Mouse (Mus musculus): ENCODE results near the gene Klf12.

The Klf12 gene

GRCm38 (mm10) chr14:100147666-100148065 lies 136.8 kb downstream of the Klf12 start:
- DNase-seq (ENCODE audit: extremely low spot score, low read depth, low spot score), result no peak

DNA sequence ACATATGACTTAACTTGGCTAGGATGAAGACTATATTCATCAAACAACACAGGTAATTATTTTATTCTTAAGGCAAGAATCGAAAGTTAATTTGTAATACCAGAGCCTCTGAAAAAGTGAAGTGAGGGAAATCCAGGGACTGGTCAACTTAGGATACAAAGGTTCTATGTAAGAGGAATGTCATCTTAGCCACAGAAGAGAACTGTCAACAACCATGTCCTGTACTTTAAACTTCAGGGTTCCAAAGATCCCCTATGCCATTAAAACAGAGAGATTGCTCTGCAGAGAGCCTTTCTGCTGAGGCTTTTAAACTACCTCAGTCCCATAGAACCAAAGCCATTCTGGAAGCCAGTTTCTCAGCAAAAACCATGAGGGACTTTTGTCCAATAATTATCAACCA lies 144.1 kb downstream of the Klf12 start:
- DNase-seq (ENCODE audit: extremely low spot score, low read depth, low spot score), result no peak

DNA sequence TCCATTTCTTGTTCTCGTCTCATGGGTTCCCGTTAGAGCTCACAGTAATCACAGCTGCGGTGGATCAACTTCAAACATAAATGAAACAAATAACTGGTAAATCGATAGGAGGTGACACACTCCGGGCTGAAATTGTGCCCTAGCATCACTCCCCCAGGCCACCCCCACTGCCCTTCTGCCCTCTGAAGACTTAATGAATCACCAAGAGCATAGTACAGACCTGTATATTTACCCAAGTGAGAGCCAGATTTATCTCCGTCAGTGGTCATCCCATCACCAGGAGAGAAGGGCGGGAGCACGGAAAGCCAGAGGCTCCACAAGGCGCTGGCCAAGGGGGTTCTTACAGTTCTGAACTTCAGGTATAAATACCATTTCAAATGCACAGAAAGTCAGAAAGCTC lies 150.2 kb downstream of the Klf12 start:
- no peak for DNase-seq (ENCODE audit: extremely low spot score, low read depth, low spot score)

DNA sequence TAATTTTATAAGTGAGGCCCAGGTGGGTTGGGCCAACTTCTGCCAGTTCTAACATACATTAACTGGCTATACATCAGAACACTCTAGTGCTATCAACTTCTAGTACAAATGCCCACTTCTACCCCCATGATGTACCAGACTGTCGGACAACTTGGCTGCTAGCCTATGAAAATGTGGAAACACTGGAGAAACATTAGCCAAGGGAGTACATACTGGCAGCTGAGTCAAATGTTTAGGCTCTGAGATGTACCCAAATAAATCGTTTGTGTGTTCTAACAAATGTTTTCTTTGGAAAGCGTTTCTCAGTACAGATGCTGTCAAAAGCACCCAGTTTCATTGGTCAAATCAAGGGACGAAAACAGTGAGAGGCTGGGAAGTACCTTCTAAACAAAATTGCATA lies 152.0 kb downstream of the Klf12 start:
- DNase-seq (ENCODE audit: extremely low spot score, low read depth, low spot score), result no peak

GRCm38 (mm10) chr14:100126126-100126525 lies 158.4 kb downstream of the Klf12 start:
- no peak for DNase-seq (ENCODE audit: extremely low spot score, low read depth, low spot score)

DNA sequence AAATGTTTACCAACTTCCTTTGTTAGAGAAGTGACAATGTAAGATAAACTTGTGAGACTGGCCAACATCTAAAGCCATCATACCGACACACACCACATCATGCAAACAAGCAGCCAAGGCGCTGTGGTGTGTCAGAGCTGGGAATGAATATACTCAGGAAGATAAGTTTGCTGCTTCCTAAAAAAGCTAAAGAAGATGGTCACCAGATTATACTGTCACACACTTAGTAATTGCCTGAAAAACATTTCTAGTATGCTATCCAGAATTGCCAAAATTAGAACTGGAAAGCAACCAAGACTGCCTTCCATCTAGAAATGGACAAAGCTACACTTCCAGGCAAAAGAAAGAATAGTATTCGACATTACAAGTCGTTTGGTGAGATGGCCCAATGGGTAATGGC lies 163.4 kb downstream of the Klf12 start:
- no peak for DNase-seq (ENCODE audit: extremely low spot score, low read depth, low spot score)

- no peak for DNase-seq (ENCODE audit: extremely low spot score, low read depth, low spot score)
Measured at GRCm38 (mm10) chr14:100119866-100120265, 164.6 kb downstream of the Klf12 start.

GRCm38 (mm10) chr14:100113419-100113818 lies 171.1 kb downstream of the Klf12 start:
- no peak for DNase-seq (ENCODE audit: extremely low spot score, low read depth, low spot score)

DNA sequence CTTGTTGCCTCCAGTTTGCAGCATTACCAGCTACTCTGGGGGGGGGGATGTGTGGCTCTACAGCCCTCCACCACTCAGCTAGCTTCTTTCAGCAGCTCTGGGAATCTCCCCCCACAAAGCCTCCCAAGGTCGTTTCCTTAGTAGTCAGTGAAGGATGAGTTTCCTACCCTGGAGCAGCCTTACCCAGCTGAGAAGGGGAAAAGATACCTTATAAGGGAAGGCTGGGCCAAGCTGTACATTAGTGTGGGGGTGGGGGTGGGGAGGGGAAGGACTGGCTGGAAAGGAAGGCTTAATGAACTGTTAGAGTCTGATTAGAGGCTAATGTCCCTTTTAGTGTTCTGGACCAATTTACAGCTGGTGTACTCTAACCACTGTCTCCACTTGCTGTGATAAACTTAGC lies 172.7 kb downstream of the Klf12 start:
- DNase-seq (ENCODE audit: extremely low spot score, low read depth, low spot score), result no peak

DNA sequence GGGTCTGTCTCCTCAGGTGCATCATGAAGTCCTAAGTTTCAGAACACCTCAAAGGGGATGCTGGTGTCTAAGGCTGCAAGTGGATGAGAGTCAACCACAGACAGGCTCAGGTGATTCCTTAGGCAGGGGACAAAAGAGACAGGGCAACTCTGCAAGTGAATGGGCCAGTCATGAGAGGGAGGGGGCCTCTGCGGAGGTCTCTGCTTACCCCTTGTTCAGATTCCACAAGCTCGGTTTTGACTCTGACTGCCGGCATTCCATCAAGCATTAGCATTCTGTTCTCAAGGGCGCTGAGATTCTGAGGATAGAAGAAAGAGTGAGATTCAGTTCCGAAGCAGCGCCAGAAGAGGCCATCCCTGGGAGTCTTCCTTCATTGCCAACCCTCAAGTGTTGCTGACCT lies 174.9 kb downstream of the Klf12 start:
- DNase-seq (ENCODE audit: extremely low spot score, low read depth, low spot score), result no peak

DNA sequence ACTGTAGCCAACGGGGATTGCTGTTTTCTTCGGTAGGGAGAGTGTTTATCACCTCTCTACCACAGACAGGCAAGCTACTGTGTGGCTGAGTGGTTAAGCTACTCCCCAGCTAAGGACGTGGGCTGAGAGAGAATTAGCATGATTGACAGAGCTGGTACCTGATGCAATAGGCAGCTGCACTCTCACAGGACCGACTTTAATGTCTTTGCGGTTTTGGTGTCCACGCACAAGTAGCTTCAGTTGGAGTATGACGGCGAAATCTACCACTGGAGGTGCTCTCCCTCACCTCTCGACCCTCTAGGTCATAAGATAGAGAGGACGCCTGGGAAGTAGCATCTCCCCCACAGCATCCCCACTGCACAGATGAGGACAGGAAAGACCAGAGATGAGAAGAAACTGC lies 178.9 kb downstream of the Klf12 start:
- DNase-seq (ENCODE audit: extremely low spot score, low read depth, low spot score), result no peak

DNA sequence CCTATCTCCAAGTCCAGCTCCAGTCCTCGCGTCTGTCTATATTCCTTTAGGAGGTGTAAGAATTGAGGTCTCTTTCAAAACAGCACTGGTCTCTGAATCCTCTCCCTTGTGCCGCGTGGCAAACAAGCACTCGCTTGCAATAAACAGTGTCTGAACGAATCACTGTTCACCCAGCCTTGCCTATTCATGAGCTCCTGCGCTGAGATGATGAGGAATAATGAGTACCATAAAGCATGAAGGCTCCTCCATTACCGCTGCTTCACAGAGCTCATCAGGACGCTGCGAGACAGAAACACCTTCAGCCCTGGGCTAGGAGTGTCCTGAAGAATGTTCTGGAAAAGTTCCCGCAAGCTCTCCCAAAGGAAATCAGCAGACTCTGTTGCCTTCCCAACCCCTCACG lies 179.7 kb downstream of the Klf12 start:
- no peak for DNase-seq (ENCODE audit: extremely low spot score, low read depth, low spot score)

DNA sequence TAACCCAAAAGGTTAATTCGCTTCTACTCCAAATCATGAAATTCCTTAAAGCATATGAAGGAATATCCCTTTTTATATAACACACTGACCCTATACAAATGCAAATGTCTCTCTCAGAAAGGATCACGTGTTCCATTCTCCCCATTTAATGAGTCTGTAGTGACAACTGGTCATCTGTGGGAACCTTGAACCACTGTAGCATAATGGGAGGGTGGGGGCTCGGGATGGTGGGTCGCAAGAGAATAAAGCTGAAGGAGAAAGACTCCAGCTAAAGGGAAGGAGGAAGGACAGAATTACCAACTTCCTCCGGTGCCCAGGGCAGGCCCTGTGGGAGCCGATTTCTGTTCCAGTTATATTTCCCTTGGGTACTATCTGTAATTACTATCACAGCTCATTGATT lies 180.7 kb downstream of the Klf12 start:
- no peak for DNase-seq (ENCODE audit: extremely low spot score, low read depth, low spot score)

DNA sequence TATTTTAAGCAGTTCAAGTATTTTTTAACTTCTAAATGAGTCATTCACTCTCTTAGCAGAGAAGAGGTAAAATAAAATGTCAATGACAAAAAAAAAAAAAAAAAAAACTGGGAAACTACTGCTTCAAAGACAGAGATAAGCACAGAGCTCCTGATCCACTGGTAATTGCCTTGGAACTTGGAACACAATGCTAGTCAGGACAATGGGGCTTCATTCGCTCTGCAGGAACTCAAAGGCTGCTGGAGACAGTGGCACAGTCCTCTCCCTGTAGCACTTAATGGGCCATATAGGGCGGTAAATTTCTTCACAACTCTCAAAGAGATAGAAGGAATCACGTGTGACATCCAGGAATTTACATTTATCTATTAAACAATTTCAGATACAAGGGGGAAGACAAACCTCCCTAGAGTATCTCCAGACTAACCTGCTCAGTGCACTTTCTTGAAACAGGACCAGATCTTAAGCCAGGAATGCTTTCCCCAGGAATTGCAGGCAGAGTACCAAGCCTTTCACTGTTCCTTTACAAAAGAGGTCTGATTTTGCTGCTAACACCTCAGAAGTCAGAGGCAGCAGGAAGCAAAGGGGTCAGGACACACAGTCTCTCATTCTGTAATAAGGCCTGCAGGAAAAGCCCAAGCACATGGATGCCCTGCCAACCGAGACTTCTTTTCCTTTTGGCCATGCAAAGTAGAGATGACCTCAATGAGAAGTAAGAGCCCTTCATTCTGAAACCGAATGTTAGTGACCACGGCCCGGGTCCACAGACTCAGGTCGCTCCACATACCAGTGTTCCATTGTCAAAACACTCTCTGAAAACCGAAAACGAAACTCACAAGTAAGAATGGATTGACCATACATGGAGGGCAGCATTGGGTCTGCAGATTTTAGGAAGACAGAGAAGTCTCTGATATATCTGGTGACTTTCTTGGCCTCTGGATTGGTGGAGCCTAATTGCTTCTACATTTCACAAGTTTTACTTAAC lies 187.0 kb downstream of the Klf12 start:
- no peak for DNase-seq (ENCODE audit: extremely low spot score, low read depth, low spot score)

GRCm38 (mm10) chr14:100095730-100096129 lies 188.7 kb downstream of the Klf12 start:
- no peak for DNase-seq (ENCODE audit: extremely low spot score, low read depth, low spot score)

- no peak for DNase-seq (ENCODE audit: extremely low spot score, low read depth, low spot score)
Measured at GRCm38 (mm10) chr14:100090517-100090916, 194.0 kb downstream of the Klf12 start.

- DNase-seq (ENCODE audit: extremely low spot score, low read depth, low spot score), result no peak
Measured at GRCm38 (mm10) chr14:100079620-100080019, 204.9 kb downstream of the Klf12 start.

DNA sequence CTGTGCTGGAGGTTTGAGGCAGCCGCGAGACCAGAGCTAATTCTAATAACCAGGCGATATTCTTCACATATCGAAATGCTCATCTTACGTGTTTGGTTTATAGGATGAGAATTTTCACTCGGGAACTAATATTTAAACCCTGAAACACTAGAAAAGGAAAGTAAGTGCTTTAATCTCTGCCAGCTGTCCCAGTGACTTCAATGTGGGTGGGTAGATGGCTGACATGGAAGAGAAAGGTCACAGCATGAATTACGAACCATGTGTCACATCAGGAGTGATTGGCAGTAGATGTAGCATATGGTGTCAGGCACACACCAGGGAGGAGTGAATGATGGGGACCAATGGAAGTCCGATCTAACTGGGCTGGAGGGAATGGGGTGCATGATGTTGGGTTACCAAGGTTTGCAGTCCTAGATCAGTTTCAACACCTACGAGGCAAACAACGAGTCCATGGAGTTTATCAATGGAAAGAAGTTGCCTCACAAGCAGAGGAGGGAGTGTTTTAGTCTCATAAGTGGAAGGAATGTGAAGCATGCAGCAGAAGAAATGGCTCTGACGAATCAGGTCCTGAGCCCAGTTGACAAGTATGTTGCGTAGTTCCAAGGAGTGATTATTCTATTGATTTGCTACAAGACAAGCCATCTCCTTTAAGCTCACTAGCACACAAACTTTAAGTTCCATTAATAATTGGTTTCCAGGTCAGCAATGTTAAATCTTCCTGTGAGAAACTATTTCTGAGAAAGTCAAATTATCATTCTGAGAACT lies 211.9 kb downstream of the Klf12 start:
- no peak for DNase-seq (ENCODE audit: extremely low spot score, low read depth, low spot score)

- DNase-seq (ENCODE audit: extremely low spot score, low read depth, low spot score), result no peak
Measured at GRCm38 (mm10) chr14:100069543-100070090, 214.9 kb downstream of the Klf12 start.

- no peak for DNase-seq (ENCODE audit: extremely low spot score, low read depth, low spot score)
Measured at GRCm38 (mm10) chr14:100068715-100069114, 215.8 kb downstream of the Klf12 start.

DNA sequence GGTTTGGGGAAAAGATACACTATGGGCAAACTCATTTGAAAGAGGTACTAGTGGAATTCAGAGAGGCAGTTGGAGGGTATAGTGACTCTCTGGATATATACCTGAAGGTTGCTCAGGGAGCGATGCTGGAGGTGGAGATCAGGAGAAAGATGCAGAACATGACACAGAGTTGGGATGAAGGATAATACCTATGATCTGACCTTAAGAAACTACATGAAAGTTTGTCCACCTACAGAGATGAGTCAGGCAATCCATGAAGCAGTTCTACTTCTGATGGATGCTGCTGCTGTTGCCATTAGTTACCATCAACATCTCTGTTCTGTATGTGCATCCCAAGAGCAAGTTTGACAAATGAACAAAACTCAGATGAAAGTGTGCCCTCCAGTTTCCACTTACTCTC lies 222.0 kb downstream of the Klf12 start:
- no peak for DNase-seq (ENCODE audit: extremely low spot score, low read depth, low spot score)

GRCm38 (mm10) chr14:100054150-100054549 lies 230.3 kb downstream of the Klf12 start:
- no peak for DNase-seq (ENCODE audit: extremely low spot score, low read depth, low spot score)
